Mouse (Mus musculus) liver, adult 2 months (tissue): Measurements from ENCODE around the gene Zc3h12c. TPM values are rescaled to one million over a fixed set of nuclear protein-coding genes. Genes with fewer than 3 reads are reported as not detected.

Experiments
- DNase-seq: peaks from one replicate; pipeline ENCODE4 v3.0.0-alpha.2; 2011; ENCODE audit warnings: low read depth, low spot score; ENCODE audit errors: extremely low read depth
- H3K27ac ChIP-seq: fragments of 200-500 bp; replicated peaks from 2 replicates; pipeline ENCODE4 v1.5.1; 2012; ENCODE audit warnings: low read depth, mild to moderate bottlenecking, control low read depth, inconsistent platforms, low read length; ENCODE audit not compliant: insufficient read depth
- H3K27me3 ChIP-seq: fragments of 200-500 bp; 2 replicates; pipeline ENCODE4 v1.6.1; 2012; ENCODE audit warnings: mild to moderate bottlenecking, moderate library complexity, low read length, inconsistent platforms; ENCODE audit not compliant: control insufficient read depth, insufficient read depth
- H3K36me3 ChIP-seq: fragments of 200-500 bp; 2 replicates; pipeline ENCODE4 v1.6.1; 2012; ENCODE audit warnings: low read length, inconsistent platforms; ENCODE audit not compliant: control insufficient read depth, insufficient read depth
- H3K4me1 ChIP-seq: fragments of 200-500 bp; 2 replicates; pipeline ENCODE4 v1.6.1; 2011; ENCODE audit warnings: low read length; ENCODE audit not compliant: control insufficient read depth, insufficient read depth
- H3K4me3 ChIP-seq: fragments of 200-500 bp; 2 replicates; pipeline ENCODE4 v1.5.1; 2011; ENCODE audit warnings: low read depth, mild to moderate bottlenecking, control low read depth, low read length, moderate library complexity; ENCODE audit not compliant: insufficient read depth
- H3K79me2 ChIP-seq: fragments of 200-500 bp; 2 replicates; pipeline ENCODE4 v1.6.1; 2012; ENCODE audit warnings: inconsistent platforms, mild to moderate bottlenecking, low read length, moderate library complexity; ENCODE audit not compliant: control insufficient read depth, insufficient read depth
- H3K9ac ChIP-seq: fragments of 200-500 bp; 2 replicates; pipeline ENCODE4 v1.6.1; 2012; ENCODE audit warnings: low read depth, mild to moderate bottlenecking, control low read depth, inconsistent platforms, low read length
- CTCF ChIP-seq: fragments of 200-500 bp; IDR thresholded peaks from 2 replicates; pipeline ENCODE4 v1.5.1; 2011; ENCODE audit warnings: low read depth, low read length, control low read depth
- POLR2A ChIP-seq: fragments of 200-500 bp; IDR thresholded peaks from 2 replicates; pipeline ENCODE4 v1.6.1; 2011; ENCODE audit warnings: low read length, control low read depth; ENCODE audit not compliant: insufficient read depth; ENCODE audit errors: extremely low read depth
- whole genome bisulfite sequencing: fragments of 180-500 bp; shearing (Covaris S2); methylation state at CpG from one replicate; pipeline ENCODE4 v1.1.7; 2018; 5-methylcytosine and 5-hydroxymethylcytosine counted together
- polyA plus RNA-seq: library from polyadenylated mRNA; depleted of rRNA; stranded (reverse); fragments of >200 nt; gene quantifications from 2 replicates; pipeline ENCODE4 v1.2.3, GENCODE M21; 2012
- total RNA-seq: library from RNA; depleted of rRNA; stranded (reverse); fragments of >200 nt; gene quantifications from 2 replicates; pipeline ENCODE4 v1.2.3, GENCODE M21; 2014

Gene Zc3h12c
- total and polyA plus RNA-seq, 2 experiments, result 1.1 to 4.5 TPM

- no peak for TF ChIP-seq CTCF
- no peak for TF ChIP-seq POLR2A
- 80% methylated on average over 4 of the region's 4 CpGs for whole genome bisulfite sequencing
- H3K36me3 ChIP-seq, result no peaks in the 10 kb centered on the region
These were observed 31.9 kb upstream of the Zc3h12c start for GRCm38 (mm10) chr9:52200271-52200670.

GRCm38 (mm10) chr9:52195853-52196252, 27.5 kb upstream of the Zc3h12c start:
- DNase-seq, result no peak
- H3K27ac ChIP-seq, result no peak overlapping the region
- H3K27me3 ChIP-seq, result peaks cover 5% of the 10 kb centered on the region; the same call in 1 of the 2 replicates
- H3K79me2 ChIP-seq, result no peaks in the 10 kb centered on the region
- H3K4me1 ChIP-seq, result no peaks in the 10 kb centered on the region
- WGBS, result 82% methylated on average over 3 of the region's 3 CpGs
- no peak overlapping the region for H3K4me3 ChIP-seq
- no peak overlapping the region for H3K9ac ChIP-seq
- no peaks in the 10 kb centered on the region for H3K36me3 ChIP-seq
- TF ChIP-seq POLR2A (no peak), CTCF (no peak)

More at GRCm38 (mm10) chr9:52200271-52200670, 31.9 kb upstream of the Zc3h12c start:
- Histone ChIP-seq H3K4me3 (no peak overlapping the region), H3K27me3 (peaks cover 2% of the 10 kb centered on the region; the same call in 1 of the 2 replicates), H3K79me2 (no peaks in the 10 kb centered on the region), H3K27ac (no peak overlapping the region), H3K4me1 (no peaks in the 10 kb centered on the region), H3K9ac (no peak overlapping the region)
- no peak for DNase-seq

GRCm38 (mm10) chr9:52193851-52194250, 25.5 kb upstream of the Zc3h12c start:
- no peak for TF ChIP-seq POLR2A
- TF ChIP-seq CTCF, result no peak
- no peak for DNase-seq
- Histone ChIP-seq H3K4me1 (no peaks in the 10 kb centered on the region), H3K27ac (no peak overlapping the region), H3K9ac (no peak overlapping the region), H3K27me3 (peaks cover 5% of the 10 kb centered on the region; the same call in 1 of the 2 replicates), H3K36me3 (no peaks in the 10 kb centered on the region), H3K4me3 (no peak overlapping the region), H3K79me2 (no peaks in the 10 kb centered on the region)
- WGBS, result 75% methylated on average over 5 of the region's 5 CpGs

GRCm38 (mm10) chr9:52190907-52191306, 22.5 kb upstream of the Zc3h12c start:
- Histone ChIP-seq H3K36me3 (no peaks in the 10 kb centered on the region), H3K4me1 (no peaks in the 10 kb centered on the region), H3K27me3 (peaks cover 8% of the 10 kb centered on the region; the same call in 1 of the 2 replicates), H3K79me2 (no peaks in the 10 kb centered on the region), H3K4me3 (no peak overlapping the region), H3K27ac (no peak overlapping the region), H3K9ac (no peak overlapping the region)
- WGBS, result 95% methylated on average over 4 of the region's 4 CpGs
- TF ChIP-seq POLR2A (no peak), CTCF (no peak)
- no peak for DNase-seq

- TF ChIP-seq CTCF (no peak), POLR2A (no peak)
- Histone ChIP-seq H3K4me3 (no peak overlapping the region), H3K27ac (no peak overlapping the region), H3K4me1 (no peaks in the 10 kb centered on the region), H3K27me3 (peaks cover 5% of the 10 kb centered on the region; the same call in 1 of the 2 replicates), H3K79me2 (no peaks in the 10 kb centered on the region), H3K36me3 (no peaks in the 10 kb centered on the region), H3K9ac (no peak overlapping the region)
- DNase-seq, result no peak
- WGBS, result 69% methylated on average over 8 of the region's 8 CpGs
These were observed 19.7 kb upstream of the Zc3h12c start for GRCm38 (mm10) chr9:52188106-52188505.

GRCm38 (mm10) chr9:52186296-52186941, 18.0 kb upstream of the Zc3h12c start:
- Histone ChIP-seq H3K27me3 (peaks cover 5% of the 10 kb centered on the region; the same call in 1 of the 2 replicates), H3K79me2 (no peaks in the 10 kb centered on the region), H3K4me1 (no peaks in the 10 kb centered on the region), H3K27ac (no peak overlapping the region), H3K9ac (no peak overlapping the region), H3K4me3 (no peak overlapping the region), H3K36me3 (no peaks in the 10 kb centered on the region)
- WGBS, result 25% methylated on average over 3 of the region's 3 CpGs
- TF ChIP-seq CTCF (no peak), POLR2A (no peak)
- DNase-seq, result peak; percentile 79
